19 mouse cellular contexts compared by ENCODE assay signal in genomic region chr7:120878271-120878670, GRCm38 (mm10). TPM values are rescaled to one million over a fixed set of nuclear protein-coding genes. Genes with fewer than 3 reads are reported as not detected.
DNase-seq lines count a peak whose midpoint lies in the region; TF ChIP-seq lines count a peak whose summit lies in the region.
"Had no signal": no experiment of that assay in that cellular context is flagged by ENCODE, and none has a peak within 500 bp of the region (broad histone marks: within the 10 kb centered on the region; RNA-seq: fewer than 3 reads in every experiment).

No protein-coding gene starts in this region.

- TF ChIP-seq POLR2A in myocyte (IDR thresholded peaks at IDR 0.05; ENCODE audit: insufficient read length, low read depth), result no peak

- H3K4me3 ChIP-seq in myocyte, result no peak overlapping the region
- H3K4me3 ChIP-seq: forebrain, embryonic 13.5 days; hindbrain, embryonic 15.5 days; limb, embryonic 13.5 days had no signal

- H3K79me2 ChIP-seq in myocyte (ENCODE audit: control insufficient read depth, insufficient read depth), result no peaks in the 10 kb centered on the region

- DNase-seq in cerebellum, adult 18-20 months, result peak; percentile 30 to 41
- DNase-seq in cerebellum, adult 8-10 months, result no peak
- DNase-seq in frontal cortex, postnatal 36 days (ENCODE audit: low spot score in 2 of 2), result peak; percentile 28 to 47
- no peak for DNase-seq in frontal cortex, postnatal 10 days (ENCODE audit: low spot score in 2 of 2)
- peak; percentile 53 for DNase-seq in right cerebral cortex, adult 18-20 months
- DNase-seq in right cerebral cortex, postnatal 4 days, result no peak
- DNase-seq in thymus, postnatal 4 days, result no peak
- DNase-seq: adrenal gland, postnatal 14 days; heart, postnatal 10 days; kidney, adult 18-20 months; kidney, postnatal 14 days; lung, postnatal 14 days; retina, postnatal 1 day; thymus, postnatal 36 days had no signal

- H3ac ChIP-seq in myocyte (ENCODE audit: control insufficient read depth, insufficient read length), result no peak overlapping the region

- H3K36me3 ChIP-seq in myocyte (ENCODE audit: control insufficient read depth, insufficient read depth), result peaks cover 4% of the 10 kb centered on the region

- H3K4me2 ChIP-seq in myocyte (ENCODE audit: low read depth), result peak overlapping the region; percentile 35
- H3K4me2 ChIP-seq: forebrain, embryonic 13.5 days; hindbrain, embryonic 15.5 days; limb, embryonic 13.5 days had no signal

- H3K27me3 ChIP-seq in myocyte (ENCODE audit: control insufficient read depth, insufficient read depth, insufficient read length), result no peaks in the 10 kb centered on the region
- H3K27me3 ChIP-seq: CH12.LX; forebrain, embryonic 13.5 days; hindbrain, embryonic 15.5 days; limb, embryonic 13.5 days had no signal

TF ChIP-seq in myocyte, 11 proteins besides CTCF, POLR2A, EP300 and RAD21:
- no peak for TF ChIP-seq CEBPB (IDR thresholded peaks at IDR 0.05; ENCODE audit: insufficient read depth, poor library complexity, severe bottlenecking)
- TF ChIP-seq MYOD1 (IDR thresholded peaks at IDR 0.05; ENCODE audit: control insufficient read depth in 1 of 3, insufficient read length in 2 of 3, low read depth in 2 of 3), result no peak
- no peak for TF ChIP-seq TCF3 (IDR thresholded peaks at IDR 0.05; ENCODE audit: insufficient read length, low read depth)
- TF ChIP-seq MYOG (IDR thresholded peaks at IDR 0.05; ENCODE audit: control insufficient read depth in 1 of 3, insufficient read depth in 1 of 3, insufficient read length in 2 of 3, low read depth in 2 of 3), result no peak

RNA-seq across cellular contexts. Expression of gene Eef2k, which starts 35.6 kb away (rescaled TPM):
- polyA plus RNA-seq in myocyte (2012; fragmentation: generic; extraction: Trizol), result 32.3 TPM

RNA-seq across cellular contexts. Expression of gene Polr3e, which starts 39.3 kb away (rescaled TPM):
- 12.0 TPM for polyA plus RNA-seq in myocyte (2012; fragmentation: generic; extraction: Trizol)

Comparison
In these comparisons a context has a peak if more than half of its experiments do, and no peak if none do; other contexts are left out.
1. DNase-seq: peak in cerebellum, adult 18-20 months (2 of 2), frontal cortex, postnatal 36 days (2 of 2) and right cerebral cortex, adult 18-20 months (single experiment); none in cerebellum, adult 8-10 months (single experiment), frontal cortex, postnatal 10 days (0 of 2), right cerebral cortex, postnatal 4 days (single experiment) and thymus, postnatal 4 days (single experiment).